Mouse (Mus musculus): ENCODE results near the gene March4.
A peak's percentile ranks its signal among the peaks of the same experiment; 100 is the strongest.

Gene March4

DNA sequence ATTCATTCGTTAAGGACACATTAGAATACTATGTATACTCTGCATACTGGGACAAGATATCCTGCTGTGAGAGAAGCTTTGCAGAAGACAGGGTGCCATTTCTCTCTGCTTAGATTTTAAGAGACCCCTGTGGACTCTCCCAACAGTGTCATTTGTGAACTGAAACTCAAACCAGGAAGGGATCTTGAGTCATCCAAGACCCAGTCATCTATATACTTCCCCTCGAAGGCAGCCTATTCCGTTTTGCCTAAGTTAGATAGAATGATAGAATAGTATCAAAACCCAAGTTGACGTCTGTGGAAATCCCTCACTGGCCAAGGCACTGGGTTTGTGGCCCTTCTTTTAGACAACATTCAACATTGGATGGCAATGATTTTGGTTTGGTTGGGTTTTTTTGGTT is 7.5 kb downstream of the March4 start:
- no peak for DNase-seq

DNA sequence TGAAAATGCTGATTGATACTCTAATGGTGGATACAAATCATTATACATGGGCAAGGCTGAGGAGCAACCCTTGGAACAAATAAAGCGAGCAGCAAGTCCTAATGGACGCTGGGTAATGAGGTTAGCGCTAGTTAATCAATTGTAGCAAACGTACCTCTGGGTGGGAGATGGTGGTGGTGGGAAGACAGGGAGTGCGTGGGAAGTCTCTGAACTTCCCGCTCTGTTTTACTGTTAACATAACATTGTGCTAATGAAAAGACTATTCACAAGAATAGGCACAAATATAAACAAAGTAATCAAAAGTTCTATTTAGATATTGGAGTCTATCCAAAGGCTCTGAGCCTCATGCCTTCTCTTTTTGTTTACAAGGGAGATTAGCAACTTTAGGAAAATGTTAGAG is 13.1 kb downstream of the March4 start:
- DNase-seq, result no peak

DNA sequence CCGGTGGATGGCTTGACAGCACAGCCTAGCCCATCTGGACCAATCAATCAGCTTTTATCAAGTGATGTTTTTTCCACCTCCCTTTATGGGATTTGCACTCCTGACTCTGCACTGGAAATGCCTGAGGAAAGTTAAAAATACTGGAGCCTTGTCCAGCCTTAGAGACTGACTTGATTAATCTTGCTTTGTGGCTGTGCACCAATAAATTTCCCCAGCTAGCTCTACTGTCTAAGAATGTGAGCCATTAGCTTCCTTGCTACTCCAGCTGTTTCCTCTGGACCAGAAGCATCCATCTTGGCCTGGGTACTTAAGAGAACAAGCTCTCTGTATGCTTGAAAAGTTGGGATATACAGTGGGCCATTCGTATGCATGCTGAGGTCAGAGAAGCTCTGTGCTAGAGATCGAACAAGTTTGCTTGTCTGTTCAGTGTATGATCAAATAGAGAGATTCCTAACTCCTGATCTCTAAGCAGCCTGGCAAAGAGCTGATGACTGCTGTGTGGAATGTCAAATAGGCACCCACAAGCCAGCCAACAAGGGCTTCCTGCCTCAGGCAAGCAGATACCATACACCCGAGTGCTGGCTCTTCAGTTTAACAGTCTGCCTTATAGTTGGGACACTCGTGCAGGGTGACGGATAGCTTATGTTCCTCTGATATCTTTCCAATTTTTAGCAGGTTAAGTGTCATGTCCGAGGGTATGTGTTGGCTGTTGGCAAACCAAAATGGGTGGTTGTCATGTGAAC is 25.8 kb downstream of the March4 start:
- DNase-seq, result no peak

DNA sequence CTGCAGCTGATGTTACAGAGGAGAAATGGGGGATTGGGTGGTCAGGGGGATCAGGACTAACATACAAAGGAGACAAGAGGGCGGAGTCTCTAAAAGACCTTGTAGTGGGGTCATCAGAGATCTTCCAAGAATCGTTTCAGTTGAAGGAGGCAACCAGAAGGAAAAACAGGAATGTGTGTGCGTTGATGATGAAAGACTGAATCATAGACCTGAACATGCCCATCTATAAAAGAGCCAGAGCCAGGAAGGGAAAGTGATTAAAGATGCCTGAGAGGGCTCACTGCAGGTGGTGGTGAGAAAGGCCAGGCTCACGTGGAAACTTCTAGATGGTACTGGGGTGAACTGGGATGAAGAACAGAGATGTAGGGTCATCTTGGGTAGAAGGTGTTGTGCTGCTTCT is 27.2 kb downstream of the March4 start:
- DNase-seq, result no peak

DNA sequence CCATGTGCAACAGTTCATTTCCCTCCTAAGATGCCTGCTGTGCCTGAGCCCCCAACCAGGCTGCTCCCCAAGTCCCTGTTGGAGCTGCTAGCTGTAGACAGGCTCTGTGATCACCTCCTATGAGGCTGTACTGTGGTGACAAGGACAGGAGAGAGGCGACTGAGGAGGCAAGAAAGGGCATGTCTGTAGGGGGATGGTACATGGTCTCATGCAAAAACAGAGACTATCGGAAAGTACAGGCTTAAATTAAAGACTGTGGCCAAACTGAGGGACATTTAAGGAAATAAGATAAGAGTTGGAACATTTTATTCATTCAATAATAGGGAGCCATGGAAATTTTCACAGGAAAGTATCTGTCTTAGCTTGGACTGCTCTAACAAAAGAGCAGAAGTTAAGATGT is 29.1 kb downstream of the March4 start:
- no peak for DNase-seq

DNA sequence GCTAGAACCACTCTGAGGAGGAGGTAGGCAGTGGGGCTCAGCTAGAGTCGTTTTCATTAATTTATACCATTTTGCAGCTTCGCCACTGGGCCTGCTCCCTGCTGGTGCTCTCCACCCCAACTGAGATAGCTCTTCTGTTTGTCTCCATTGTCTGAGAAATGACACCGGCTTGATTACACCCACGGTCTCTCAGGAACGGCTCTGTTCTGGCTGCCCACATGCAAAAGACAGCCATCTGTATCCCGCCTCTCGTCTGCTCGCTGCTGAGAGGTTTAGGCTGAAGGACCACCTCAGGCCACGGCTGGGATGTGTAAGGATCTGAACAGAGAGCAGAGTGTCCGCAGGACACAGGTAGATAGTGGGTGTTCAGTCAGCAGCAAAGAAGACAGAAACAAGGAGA is 30.5 kb downstream of the March4 start:
- DNase-seq, result no peak

DNA sequence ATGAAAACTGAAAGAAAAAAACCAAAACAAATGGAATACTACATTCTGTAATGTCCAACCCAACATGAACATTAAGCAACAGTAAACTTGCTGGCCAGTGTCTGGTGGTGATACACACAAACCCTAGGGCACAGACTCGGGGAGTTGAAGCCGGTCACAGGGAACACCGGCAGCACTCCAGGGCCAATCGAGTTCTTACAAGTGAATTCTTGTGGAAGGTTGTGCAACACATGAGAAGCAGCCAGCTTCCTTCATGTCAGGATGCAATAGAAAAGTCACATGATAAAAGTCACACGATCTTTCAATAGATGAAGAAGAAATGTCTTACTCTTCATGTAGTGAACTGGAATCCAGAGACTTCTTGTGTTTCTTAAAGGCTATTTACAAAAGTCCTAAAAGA is 39.1 kb downstream of the March4 start:
- no peak for DNase-seq

DNA sequence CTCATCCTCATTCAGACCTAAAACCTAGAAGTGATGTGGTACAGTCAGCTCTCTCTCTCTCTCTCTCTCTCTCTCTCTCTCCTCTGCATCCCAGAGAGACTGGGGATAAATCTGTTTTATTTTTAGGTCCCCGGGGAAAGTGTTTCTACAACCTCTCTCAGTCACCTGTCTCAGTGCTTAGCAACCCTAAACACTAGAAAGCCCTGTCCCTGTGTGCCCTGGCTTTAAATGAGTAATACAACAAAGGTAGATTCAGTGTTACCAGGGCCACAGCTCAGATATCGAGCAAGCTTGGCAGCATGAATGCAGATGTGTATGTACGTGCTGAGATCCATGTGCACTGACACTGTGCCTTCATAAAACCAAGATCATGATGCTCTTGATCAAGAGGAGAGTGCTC is 43.3 kb downstream of the March4 start:
- DNase-seq, result no peak

DNA sequence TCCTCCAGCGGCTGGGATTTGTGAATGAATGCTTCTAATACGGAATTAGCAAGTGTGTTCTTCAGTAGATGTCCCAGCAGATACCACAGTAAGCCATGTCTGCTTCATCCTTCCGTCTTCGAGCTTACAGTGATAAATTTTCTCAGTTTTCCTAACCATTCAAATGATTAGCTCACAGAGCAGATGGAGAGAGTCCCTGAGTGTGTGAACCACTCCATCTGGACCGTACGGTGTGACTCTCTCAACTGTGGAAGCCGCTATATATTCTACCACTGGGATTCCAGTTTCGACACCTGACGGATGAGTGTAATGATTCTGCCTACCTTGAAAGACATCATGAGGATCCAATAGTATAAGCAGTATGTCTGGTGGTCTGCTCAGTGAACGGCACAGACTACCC is 44.1 kb downstream of the March4 start:
- DNase-seq, result no peak

DNA sequence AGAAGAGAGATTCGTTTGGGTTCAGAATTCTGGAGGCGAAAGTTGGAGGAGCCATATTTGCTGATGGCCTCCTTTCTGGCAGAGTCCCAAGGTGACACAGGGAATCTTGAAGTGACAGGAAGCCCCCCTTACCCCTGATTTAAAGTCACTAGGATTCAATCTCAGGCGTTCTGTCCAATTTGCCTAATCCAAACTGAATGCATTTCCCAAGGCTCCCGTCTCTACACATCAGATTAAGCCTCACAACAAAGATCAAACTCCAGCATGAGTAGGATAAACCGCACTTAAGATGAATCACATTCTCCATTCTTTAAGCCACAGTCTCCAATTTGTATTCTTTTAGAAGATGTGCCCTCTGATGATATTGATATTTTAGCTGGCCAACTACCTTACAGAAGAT is 45.4 kb downstream of the March4 start:
- no peak for DNase-seq

DNA sequence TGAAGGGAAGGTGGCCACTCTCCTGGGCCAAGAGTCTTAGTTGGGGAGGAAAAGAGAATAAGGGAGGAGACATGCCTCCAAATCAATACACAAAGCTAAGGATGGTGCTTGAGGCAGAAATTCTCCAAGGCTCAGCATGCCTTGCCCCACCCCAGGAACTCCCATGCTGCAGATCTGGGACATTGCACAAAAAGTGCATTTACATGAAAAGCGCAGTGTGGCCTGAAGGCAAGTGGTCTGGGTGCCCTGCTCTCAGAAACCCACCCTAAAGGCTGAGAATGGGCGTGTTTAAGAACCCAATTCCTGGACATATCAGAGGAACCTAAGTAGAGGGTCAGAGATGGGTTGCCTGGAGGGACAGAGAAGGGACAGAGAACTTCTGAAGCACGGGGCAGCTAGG is 45.9 kb downstream of the March4 start:
- no peak for DNase-seq

DNA sequence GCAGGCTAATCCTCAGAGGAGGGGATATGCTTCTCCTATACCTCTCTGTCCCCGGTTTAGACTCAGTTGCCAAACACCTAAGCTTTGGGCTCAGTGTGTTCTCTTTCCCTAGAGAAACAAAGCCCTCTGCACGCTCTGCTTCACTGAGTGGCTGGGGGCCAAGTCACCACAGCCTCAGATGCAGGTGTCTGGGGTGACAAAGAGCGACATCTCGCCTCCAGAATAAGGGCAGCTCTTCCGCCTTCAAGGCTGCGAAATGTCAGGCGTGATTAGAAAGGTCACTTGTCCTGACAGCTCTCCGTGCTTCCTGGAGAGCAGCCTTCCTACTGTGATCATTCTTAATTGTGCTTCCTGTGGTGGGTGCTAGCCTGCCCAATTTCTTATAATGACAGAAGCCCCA is 46.5 kb downstream of the March4 start:
- no peak for DNase-seq

DNA sequence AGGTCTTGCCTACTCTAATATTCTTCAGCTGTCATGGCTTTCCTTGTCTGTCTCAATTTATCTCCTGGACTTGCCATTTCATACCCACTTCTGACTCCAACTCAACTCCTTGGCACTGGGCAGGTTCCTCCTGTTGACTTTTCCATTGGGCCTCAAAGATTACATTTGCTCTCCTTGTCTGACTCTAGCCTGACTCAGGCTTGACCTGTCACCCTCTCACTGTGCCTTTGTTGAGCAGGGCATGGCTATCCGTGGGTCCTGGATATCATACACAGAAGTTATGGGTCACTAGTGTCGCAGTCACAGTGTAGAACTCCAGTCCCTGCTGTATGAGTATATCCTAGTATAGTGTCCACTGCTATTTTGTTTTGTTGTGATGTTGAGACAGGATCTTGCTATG is 60.1 kb downstream of the March4 start:
- DNase-seq, result no peak

DNA sequence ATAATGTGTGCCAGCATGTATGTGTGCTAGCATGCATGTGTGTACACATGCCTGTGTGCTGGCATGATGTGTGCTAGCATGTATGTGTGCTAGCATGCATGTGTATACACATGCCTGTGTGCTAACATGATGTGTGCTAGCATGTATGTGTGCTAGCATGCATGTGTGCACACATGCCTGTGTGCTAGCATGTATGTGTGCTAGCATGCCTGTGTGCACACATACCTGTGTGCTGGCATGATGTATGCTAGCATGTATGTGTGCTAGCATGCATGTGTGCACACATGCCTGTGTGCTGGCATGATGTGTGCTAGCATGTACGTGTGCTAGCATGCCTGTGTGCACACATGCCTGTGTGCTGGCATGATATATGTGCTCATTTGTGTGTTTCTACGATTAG is 67.7 kb downstream of the March4 start:
- no peak for DNase-seq

DNA sequence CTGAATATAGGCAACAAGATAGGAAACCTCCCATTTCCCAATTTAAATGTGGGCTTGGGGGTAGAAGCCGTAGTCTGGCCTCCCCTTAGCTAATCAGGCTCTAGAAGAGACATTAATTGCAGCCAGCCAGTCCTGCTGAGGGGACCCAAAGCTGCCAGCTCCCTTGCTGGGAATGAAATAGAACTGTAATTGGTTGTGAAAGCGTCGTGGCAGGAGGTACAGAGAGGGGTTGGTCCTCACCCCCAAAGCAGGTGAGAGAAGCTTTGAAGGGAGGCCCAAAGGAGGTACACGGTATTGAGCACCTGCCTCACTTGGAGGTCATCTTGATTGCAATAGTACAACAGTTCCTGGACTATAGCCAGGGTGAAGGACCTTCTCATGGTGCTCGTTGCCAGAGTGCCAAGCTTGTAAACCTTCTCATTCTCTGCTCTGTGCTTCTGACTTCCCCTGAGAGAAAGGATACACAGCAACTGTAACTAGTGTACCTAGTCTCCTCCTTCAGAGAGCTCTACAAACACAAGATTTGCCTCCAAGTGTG is 68.2 kb downstream of the March4 start:
- no peak for DNase-seq

DNA sequence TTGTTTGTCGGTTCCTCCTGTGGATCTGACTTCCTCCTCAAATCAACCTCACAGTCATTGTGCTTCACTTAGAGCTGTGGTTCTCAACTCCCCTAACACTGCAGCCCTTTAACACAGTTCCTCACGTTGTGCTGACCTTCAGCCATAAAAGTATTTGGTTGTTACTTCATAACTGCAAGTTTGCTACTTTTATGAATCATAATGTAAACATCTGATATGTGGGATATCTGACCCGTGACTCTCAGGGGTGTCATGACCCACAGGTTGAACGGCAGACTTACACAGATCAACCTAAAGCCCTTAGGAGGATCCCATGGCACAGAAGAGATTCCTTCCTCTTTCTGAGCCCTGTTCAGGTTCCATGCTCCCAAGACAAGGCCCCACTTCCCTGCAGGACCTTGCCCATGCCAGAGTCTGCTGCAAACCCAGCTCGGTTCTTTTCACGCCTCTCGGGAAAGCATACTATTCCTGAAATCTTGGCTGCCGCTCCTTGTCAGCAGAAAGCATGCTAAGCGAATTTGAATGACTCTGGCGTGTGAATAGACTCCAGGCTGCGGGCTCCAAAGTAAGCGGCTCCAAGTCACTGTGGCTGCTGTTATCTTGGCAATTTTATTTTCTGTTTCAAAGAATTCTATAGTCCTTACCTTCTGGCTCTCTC is 71.7 kb downstream of the March4 start:
- DNase-seq, result no peak

DNA sequence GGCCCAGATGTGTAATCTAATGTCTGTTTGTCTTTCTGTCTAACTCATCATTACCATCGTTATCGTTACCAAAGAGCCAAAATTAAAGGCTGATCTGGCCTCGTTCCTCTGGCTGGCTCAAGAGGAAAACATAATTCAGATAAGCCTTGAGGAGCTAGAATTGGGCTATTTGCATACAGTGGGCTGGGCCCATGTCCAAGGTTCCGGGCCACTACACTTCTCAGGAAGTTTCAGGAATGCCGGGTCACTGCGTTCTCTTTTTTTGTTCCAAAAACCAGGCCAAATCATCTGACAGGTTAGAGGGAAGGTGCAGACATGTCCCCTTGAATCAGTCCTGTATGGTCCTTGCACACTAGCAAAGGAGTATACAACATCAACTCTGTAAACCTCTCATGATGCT is 74.2 kb downstream of the March4 start:
- peak; percentile 19 for DNase-seq

DNA sequence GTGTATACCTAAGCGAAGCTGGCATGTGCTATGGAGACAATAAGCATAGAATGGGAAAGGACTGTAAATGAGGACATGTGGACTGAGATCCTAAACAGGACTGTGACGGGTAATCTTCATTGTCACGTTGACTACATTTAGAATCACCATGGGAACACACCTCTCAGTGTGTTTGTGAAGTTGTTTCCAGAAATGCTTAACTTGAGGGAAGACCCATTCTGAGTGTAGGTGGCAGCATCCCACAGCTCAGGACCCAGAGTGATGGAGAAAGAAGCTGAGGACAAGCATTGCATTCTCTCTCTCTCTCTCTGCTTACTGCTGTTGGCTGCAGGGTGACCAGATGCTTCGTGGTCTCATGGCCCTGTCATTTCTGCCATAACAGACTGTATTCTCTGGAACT is 79.1 kb downstream of the March4 start:
- no peak for DNase-seq

DNA sequence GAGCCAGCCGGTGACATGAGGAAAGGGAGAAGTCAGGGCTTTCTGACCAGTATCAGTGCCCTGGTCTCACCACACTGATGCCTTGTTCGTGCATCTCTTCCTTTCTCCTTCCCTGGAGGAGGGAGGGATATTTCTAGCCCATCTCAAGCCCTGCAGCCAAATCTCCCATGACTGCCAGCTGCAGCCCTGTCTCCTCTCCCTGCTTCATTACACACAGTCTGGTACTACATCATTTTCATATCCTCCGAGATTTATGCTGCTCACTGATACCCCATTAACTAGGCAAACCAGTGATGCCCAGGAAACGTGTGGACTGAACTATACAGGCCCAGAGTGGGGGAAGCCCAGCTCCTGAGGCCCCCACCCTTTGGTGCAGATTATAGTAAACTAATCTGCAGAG is 80.8 kb downstream of the March4 start:
- DNase-seq, result no peak

DNA sequence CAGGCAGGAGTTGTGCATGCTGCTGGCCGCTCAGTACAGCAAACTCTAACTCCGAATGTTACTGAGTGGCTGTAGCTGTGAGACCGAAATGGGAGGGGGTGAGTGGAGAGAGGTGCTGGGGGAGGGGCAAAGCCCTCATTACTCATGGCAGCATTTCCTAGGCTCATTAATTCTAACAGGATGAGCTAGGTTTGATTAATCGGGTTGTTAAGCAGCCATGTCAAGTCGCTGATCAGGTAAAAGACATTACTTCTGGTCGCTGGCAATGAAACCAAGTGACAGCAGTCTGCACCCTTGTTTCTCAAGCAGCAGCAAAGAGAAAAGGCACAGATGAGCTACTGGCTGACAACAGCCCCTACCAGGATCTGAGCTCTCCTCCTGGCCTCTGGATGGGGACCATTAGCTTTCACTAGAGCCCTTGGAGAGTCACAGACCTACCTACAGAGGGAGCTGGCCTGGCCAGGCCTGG is 82.0 kb downstream of the March4 start:
- no peak for DNase-seq

DNA sequence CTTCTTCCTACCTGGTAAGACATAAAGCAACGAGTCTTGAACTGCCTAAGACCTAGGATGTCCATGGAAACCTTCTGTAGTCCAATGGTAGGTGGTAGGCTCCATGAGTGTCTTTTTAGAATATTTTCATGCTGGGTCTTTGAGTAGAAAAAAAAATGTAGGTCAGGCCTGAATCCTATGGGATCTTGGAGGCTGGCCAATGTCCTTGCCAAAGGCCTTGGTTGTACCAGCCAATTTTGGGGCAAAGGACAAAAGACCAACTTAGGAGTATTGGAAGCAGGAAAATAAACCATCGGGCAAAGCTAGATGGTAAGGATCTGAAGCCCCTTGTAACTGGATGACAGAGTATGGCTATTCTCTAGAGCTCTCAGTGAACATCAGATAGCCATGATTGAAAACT is 83.9 kb downstream of the March4 start:
- no peak for DNase-seq

DNA sequence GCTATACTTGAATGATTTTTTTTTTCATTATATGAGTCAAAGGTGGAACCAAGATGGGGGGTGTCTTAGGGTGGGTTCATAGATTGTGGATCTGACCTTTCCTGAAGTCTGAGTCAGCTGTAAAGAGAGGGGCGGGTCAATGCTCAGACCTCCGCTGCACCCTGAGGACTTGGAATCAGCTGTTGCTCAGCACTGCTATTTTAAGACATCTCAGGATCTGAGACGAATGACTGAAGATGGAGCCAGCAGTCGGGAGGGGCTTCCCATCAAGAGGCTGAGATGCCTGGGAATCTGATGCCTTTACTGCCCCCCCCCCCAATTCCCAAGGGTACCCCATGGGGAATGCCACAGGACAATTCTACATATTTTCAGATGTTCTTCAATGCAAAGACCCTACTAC is 85.9 kb downstream of the March4 start:
- DNase-seq, result no peak

DNA sequence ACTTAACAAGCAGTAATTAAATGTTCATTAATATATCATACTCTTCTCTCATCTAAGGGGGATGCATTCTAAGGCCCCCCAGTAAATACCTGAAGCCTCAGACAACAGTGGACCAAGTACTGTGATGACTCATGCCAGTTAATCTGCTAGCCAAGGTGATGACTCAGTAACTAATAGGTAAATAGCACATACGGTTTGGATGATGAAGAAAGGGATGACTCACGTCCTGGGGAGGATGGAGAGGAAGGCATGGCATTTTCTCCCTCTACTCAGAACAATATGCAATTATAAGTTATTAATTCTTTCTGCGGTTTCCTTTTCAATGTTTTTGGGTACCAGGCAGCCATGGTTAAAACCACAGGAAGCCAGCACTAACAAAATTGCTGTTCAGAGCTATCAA is 87.0 kb downstream of the March4 start:
- DNase-seq, result no peak

DNA sequence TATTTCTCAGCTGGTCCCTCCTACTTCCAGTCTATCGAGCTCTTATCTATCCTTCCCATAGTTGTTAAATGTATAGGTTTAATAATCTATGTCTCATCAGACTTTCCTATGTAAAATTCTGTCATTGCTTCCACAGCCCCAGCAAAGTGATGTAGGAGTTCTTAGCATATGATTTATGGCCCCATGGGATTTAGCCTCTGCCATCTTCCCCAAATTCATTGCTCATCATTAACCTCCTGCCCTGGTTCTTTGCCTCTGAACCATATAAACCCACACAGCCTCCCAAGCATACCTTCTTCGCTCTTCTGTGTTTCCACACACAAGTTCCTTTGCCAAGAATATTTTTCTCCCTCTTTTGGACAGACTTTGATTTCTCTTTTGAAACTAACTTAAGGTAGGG is 94.0 kb downstream of the March4 start:
- DNase-seq, result no peak

DNA sequence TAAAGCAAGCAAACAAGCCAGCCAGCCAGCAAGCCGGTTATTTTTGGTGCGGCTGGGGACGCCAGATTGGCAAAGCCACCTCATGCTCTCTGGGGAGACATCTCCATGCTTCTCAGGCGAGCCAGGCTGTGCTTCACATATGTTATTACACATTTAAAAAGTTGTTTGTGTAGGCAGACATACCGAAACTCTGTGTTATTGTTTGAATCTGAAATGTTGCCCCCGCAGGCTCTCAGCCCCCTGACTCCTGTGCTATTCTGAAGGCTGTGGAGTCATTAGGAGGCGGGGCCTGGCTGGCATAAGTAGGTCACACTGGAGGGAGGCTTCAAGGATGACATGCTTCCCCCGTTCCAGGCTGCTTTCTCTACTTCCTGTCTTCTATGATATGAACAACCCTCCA is 97.6 kb downstream of the March4 start:
- no peak for DNase-seq
